Mouse (Mus musculus) kidney, embryonic 14.5 days (tissue): ENCODE results near the gene Epb41l2. TPM values are rescaled to one million over a fixed set of nuclear protein-coding genes. Genes with fewer than 3 reads are reported as not detected.

Experiments used
- ATAC-seq: fragments of 200-750 bp; cut with Nextera tagmentation; 2 replicates; pipeline ENCODE4 v1.8.0; 2017; ENCODE audit warnings: moderate number of reproducible peaks, mild to moderate bottlenecking, moderate TSS enrichment, moderate library complexity; ENCODE audit not compliant: low FRiP score, low TSS enrichment
- H3K27ac ChIP-seq: fragments of 300-500 bp; sonication (generic); 2 replicates; pipeline ENCODE4 v1.5.1; 2014; ENCODE audit warnings: low read depth, mild to moderate bottlenecking, low read length, moderate library complexity, mixed read lengths
- H3K27me3 ChIP-seq: fragments of 300-500 bp; sonication (generic); 2 replicates; pipeline ENCODE4 v1.6.1; 2014; ENCODE audit warnings: mild to moderate bottlenecking, low read length; ENCODE audit not compliant: control insufficient read depth, insufficient read depth
- H3K36me3 ChIP-seq: fragments of 300-500 bp; sonication (generic); 2 replicates; pipeline ENCODE4 v1.6.1; 2014; ENCODE audit warnings: low read length, mixed read lengths; ENCODE audit not compliant: control insufficient read depth, insufficient read depth
- H3K4me1 ChIP-seq: fragments of 300-500 bp; sonication (generic); 2 replicates; pipeline ENCODE4 v1.6.1; 2014; ENCODE audit warnings: low read length, mixed read lengths; ENCODE audit not compliant: control insufficient read depth, insufficient read depth
- H3K4me2 ChIP-seq: fragments of 300-500 bp; sonication (generic); replicated peaks from 2 replicates; pipeline ENCODE4 v1.6.1; 2014; ENCODE audit warnings: low read depth, mild to moderate bottlenecking, low read length
- H3K4me3 ChIP-seq: fragments of 300-500 bp; sonication (generic); 2 replicates; pipeline ENCODE4 v1.5.1; 2014; ENCODE audit warnings: mild to moderate bottlenecking, low read length
- H3K9ac ChIP-seq: fragments of 300-500 bp; sonication (generic); 2 replicates; pipeline ENCODE4 v1.6.1; 2014; ENCODE audit warnings: low read depth, mild to moderate bottlenecking, low read length, moderate library complexity
- H3K9me3 ChIP-seq: fragments of 300-500 bp; sonication (generic); 2 replicates; pipeline ENCODE4 v1.6.1; 2016; ENCODE audit warnings: low read length; ENCODE audit not compliant: control insufficient read depth
- WGBS: fragments of 180-500 bp; shearing (Covaris S2); extraction: QIAGEN DNeasy Blood & Tissue Kit; methylation state at CpG from one replicate; pipeline ENCODE4 v1.1.7; 2014; 5-methylcytosine and 5-hydroxymethylcytosine counted together
- polyA plus RNA-seq: library from polyadenylated mRNA; unstranded; fragments of >200 nt; fragmentation: Nextera tagmentation; extraction: Ambion mirVana; gene quantifications from 2 replicates; pipeline ENCODE4 v1.2.1, GENCODE M21; 2014

The Epb41l2 gene
- polyA plus RNA-seq, 1 experiment from 2014 or later = 66.4 TPM

DNA sequence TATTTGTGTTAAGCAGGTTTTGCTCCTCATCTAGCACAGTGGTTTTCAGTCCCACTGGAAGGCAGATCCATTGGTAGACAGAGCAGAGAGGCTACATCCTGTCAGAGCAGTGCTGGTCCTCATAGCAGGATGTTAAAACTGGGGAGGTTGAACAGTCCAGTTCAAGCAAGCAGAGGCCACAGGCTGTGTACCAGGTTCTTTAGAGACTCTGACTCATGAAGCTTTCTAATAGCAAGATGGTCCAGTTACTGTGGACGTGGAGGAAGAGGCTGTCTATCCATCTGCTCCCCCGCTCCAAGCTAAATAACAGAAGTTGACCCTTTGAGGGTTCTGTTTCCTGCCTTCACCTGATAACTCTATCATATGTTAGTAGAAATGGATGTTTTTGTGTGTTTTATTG is 41.8 kb downstream of the Epb41l2 start:
- H3K27me3 ChIP-seq = no peaks in the 10 kb centered on the region
- peaks cover 30% of the 10 kb centered on the region for H3K4me1 ChIP-seq
- H3K4me3 ChIP-seq = no peak overlapping the region
- no peak for ATAC-seq
- H3K9me3 ChIP-seq = no peaks in the 10 kb centered on the region
- no peak overlapping the region for H3K9ac ChIP-seq
- no peak overlapping the region for H3K4me2 ChIP-seq
- no peak overlapping the region for H3K27ac ChIP-seq
- no peaks in the 10 kb centered on the region for H3K36me3 ChIP-seq
- 70% methylated on average over 2 of the region's 2 CpGs for WGBS

DNA sequence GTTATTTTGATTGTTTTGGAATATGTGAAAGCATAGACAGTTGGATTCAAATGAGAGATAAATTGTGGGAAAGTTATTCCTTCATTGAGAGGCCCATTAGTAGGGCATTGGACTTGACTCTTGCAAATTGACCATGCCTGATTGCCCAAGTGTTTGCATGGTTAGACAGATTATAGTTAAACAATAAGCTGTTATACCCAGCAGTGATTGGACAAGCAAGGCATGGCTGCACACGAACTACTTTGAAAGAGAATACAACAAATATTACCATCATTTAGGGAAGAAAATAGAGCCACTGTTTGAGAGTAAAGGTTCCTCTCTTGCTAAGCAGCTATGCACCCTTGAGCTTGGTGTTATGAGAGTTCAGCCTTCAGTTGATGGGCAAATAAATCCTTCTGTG is 43.3 kb downstream of the Epb41l2 start:
- no peak overlapping the region for H3K4me2 ChIP-seq
- H3K4me3 ChIP-seq = no peak overlapping the region
- ATAC-seq = no peak
- peaks cover 28% of the 10 kb centered on the region for H3K4me1 ChIP-seq
- H3K27me3 ChIP-seq = no peaks in the 10 kb centered on the region
- no peak overlapping the region for H3K9ac ChIP-seq
- no peaks in the 10 kb centered on the region for H3K9me3 ChIP-seq
- no peaks in the 10 kb centered on the region for H3K36me3 ChIP-seq
- no peak overlapping the region for H3K27ac ChIP-seq
- 70% methylated on average over 1 of the region's 1 CpGs for WGBS

DNA sequence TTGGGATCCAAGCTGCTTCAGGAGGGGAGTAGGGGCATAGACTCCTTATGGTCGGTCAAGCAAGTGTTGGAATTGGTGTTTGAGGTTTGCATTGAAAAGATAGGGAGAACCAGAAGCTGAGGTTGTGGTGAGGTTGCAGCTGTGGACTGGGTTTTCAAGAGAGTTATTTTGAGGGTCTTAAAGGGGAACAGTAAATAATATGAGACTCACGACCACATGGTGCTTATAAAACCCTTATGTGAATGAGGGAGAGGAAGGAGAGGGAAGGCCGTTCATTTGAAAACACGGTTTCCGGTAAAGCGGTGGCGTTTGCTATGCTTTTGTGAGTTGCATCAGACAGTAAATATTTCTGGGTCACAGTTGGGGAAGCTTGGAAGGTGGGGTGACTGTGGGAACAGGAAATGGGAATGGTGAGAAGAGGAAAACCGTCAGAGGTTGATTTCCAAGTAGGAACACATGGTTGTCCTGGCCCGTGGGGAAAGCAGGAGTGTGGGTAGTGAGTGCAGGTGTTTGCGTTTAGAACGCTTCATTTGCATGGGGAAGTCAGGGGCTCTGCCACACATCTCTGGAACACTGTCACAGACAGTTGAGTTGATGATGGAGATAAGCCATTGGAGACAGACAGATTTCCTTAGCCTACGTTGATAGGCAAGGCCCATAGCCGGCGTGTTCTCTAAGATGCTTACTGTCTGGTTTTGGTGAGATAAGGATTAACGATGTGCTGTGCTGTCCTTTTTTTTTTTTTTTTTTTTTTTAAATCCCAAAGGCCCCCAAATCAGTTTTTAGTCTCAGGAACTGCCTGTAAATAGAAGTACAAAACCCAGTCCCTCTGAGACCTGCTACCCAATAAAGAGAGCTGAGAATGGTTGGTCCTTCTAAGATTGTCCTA is 44.5 kb downstream of the Epb41l2 start:
- H3K4me1 ChIP-seq = peaks cover 21% of the 10 kb centered on the region; the same call in 1 of the 2 replicates

DNA sequence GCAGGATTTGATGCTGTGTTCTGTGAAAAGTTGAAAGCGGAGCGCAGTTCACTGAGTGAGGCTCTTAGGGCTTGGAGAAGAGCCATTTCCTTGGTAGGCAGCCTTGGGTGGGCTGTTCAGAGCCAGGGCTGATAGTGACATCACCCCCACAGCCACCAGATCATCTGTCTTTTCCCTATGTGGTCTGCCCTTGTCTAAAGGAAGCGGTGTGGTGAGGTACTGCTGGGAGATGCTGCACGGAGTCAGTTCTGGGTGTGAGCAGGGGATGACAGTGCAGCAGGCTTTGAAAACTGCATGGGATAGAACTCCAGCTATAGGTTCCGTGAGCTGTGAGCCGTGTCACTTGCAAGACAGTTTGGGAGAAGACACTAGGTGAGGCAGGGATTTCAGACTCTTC is 45.1 kb downstream of the Epb41l2 start:
- no peaks in the 10 kb centered on the region for H3K27me3 ChIP-seq
- ATAC-seq = no peak

More for the DNA sequence above, 44.5 kb downstream of the Epb41l2 start:
- Histone ChIP-seq H3K27me3 (no peaks in the 10 kb centered on the region), H3K27ac (no peak overlapping the region), H3K9ac (no peak overlapping the region), H3K4me2 (no peak overlapping the region), H3K9me3 (no peaks in the 10 kb centered on the region), H3K36me3 (no peaks in the 10 kb centered on the region), H3K4me3 (no peak overlapping the region)
- WGBS = 71% methylated on average over 15 of the region's 15 CpGs
- ATAC-seq = no peak

DNA sequence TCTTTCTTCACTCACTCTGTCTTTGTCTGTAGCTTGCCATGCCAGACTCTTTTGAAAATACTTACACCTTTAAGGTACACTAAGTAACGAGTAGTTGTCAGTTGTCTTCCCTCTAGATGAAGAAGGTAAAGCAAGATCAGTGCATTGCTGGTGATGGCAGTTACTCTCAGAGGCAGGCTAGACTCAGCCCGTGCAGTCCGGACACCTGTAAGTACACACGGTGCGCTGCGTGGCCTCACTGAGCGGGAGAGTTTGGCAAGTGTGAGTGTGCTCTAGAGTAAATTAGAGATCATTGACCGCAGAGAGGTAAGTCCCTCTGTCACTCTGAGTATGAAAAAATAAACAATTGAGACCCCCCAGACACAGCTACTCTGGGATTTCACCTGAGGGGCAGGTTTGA is 46.0 kb downstream of the Epb41l2 start:
- no peak for ATAC-seq
- Histone ChIP-seq H3K4me1 (peaks cover 12% of the 10 kb centered on the region; the same call in 1 of the 2 replicates), H3K4me3 (no peak overlapping the region), H3K27me3 (no peaks in the 10 kb centered on the region), H3K4me2 (no peak overlapping the region), H3K36me3 (no peaks in the 10 kb centered on the region), H3K9ac (no peak overlapping the region), H3K9me3 (no peaks in the 10 kb centered on the region), H3K27ac (no peak overlapping the region)
- 86% methylated on average over 8 of the region's 8 CpGs for WGBS

More for the DNA sequence above, 45.1 kb downstream of the Epb41l2 start:
- Histone ChIP-seq H3K36me3 (no peaks in the 10 kb centered on the region), H3K4me3 (no peak overlapping the region), H3K27ac (no peak overlapping the region), H3K9ac (no peak overlapping the region), H3K9me3 (no peaks in the 10 kb centered on the region), H3K4me1 (peaks cover 21% of the 10 kb centered on the region; the same call in 1 of the 2 replicates), H3K4me2 (no peak overlapping the region)
- 78% methylated on average over 6 of the region's 6 CpGs for WGBS

DNA sequence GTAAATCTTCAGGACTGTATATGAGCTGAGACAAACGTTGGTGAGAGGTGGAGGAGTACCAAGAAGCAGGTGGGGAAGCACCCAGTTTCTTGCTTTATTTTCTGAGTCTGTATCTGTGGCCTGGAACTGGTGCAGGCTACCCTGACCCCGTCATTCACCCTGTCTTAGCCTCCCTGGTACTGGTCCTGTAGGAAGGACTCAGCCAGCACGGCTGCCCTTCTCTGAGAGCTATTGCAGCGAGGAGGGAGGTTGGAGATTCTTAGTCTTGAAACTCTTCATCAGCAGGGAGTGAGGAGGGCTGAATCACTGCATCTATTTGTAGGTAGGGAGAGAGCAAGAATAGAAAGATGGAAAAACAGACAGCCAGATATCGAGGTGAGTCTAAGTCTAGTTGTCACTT is 47.1 kb downstream of the Epb41l2 start:
- peaks cover 11% of the 10 kb centered on the region; the same call in 1 of the 2 replicates for H3K4me1 ChIP-seq
- WGBS = 68% methylated on average over 5 of the region's 5 CpGs
- no peak overlapping the region for H3K4me2 ChIP-seq

DNA sequence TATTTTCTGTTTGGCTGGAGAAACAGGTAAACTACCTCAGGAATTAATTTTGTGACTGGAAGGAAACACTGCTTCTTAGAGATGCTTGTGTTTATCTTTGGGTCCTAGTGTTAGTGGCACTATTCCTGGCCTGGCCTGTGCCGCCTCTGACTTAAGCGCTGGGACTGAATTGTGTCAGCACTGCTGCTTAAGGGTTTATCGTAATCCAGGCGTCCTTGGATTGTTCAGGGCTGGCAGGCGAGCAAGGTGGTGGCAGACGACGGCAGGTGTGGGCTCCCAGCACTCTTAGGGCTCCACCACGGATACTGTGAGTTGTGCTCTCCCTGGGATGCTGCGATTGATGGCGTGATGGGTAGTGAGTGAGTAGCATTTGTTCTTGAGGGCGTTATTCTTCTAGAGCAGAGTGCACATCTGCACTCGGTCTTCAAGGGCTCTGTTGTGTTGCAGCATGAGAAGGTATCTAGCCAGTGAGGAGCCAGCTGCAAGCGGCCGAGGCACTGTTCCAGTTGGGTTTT is 48.6 kb downstream of the Epb41l2 start:
- Histone ChIP-seq H3K27ac (no peak overlapping the region), H3K4me1 (peaks cover 3% of the 10 kb centered on the region; the same call in 1 of the 2 replicates), H3K4me2 (no peak overlapping the region), H3K27me3 (no peaks in the 10 kb centered on the region), H3K36me3 (no peaks in the 10 kb centered on the region), H3K4me3 (no peak overlapping the region), H3K9me3 (no peaks in the 10 kb centered on the region), H3K9ac (no peak overlapping the region)
- ATAC-seq = no peak
- WGBS = 83% methylated on average over 14 of the region's 14 CpGs

More for the DNA sequence above, 47.1 kb downstream of the Epb41l2 start:
- Histone ChIP-seq H3K9me3 (no peaks in the 10 kb centered on the region), H3K27ac (no peak overlapping the region), H3K27me3 (no peaks in the 10 kb centered on the region), H3K36me3 (no peaks in the 10 kb centered on the region), H3K4me3 (no peak overlapping the region), H3K9ac (no peak overlapping the region)
- no peak for ATAC-seq

DNA sequence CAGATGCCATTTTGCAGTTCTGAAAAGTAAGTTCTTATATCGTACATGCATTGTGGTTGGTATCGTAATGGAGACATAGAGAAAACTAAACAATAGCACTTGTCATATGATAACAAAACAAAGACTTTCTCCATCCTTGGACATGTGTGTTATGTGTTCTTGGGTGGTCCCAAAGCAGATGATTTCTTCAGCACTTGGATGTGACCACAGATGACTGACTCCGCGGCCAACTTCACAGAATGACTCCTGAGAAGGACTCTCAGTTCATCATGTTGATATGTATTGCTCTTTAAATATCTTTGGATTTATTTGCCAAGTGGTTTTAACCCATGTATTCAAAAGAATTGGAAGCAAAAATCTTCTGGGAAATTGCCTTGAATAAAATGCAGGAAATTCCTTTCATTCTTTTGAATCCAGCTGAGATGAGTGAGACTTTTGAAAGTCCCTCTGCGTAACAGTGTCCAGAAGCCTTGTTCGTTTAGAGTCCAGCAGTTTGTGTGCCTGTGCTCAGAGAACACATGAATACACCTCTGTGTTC is 52.3 kb downstream of the Epb41l2 start:
- ATAC-seq = no peak
- 70% methylated on average over 6 of the region's 6 CpGs for WGBS
- Histone ChIP-seq H3K9ac (no peak overlapping the region), H3K4me2 (no peak overlapping the region), H3K4me3 (no peak overlapping the region), H3K4me1 (no peaks in the 10 kb centered on the region), H3K27ac (no peak overlapping the region), H3K9me3 (no peaks in the 10 kb centered on the region), H3K36me3 (no peaks in the 10 kb centered on the region), H3K27me3 (no peaks in the 10 kb centered on the region)

DNA sequence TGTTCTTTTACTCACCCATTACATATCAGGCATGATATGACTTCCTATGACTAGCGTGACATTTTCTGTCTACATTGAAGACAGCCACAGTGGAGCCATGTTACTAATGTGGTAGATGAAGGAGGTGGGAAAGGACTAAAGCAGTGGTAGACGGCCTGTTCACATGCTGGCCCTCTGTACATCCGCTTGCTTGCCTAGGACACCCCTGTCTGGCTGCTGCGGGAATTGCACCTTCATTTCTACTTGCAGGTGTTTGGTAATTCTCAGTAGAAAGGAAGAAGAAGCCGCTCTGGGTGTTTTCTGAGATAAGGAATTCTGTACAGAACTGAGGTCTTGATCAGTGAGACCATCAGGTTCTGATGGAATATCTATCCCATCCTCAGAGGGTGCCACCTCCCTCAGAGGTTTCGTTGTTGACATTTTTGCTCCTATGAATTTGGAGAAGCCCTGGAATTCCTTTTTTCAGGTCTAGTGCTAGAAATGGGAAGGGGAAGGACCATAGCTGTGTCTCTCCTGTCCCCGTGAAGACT is 55.7 kb downstream of the Epb41l2 start:
- H3K4me3 ChIP-seq = no peak overlapping the region
- H3K9me3 ChIP-seq = no peaks in the 10 kb centered on the region
- no peak overlapping the region for H3K9ac ChIP-seq
- H3K4me1 ChIP-seq = no peaks in the 10 kb centered on the region
- no peak overlapping the region for H3K27ac ChIP-seq
- H3K36me3 ChIP-seq = no peaks in the 10 kb centered on the region
- no peak for ATAC-seq
- 86% methylated on average over 7 of the region's 7 CpGs for WGBS
- no peaks in the 10 kb centered on the region for H3K27me3 ChIP-seq
- H3K4me2 ChIP-seq = no peak overlapping the region
